Mouse (Mus musculus) olfactory bulb, adult 2 months (tissue): Measurements from ENCODE around the gene Slc5a10. TPM values are rescaled to one million over a fixed set of nuclear protein-coding genes. Genes with fewer than 3 reads are reported as not detected.

Experiments used
- H3K27ac ChIP-seq: fragments of 200-500 bp; 2 replicates; pipeline ENCODE4 v1.5.1; 2012; ENCODE audit warnings: low read depth, low read length; ENCODE audit not compliant: insufficient read depth
- H3K4me1 ChIP-seq: fragments of 200-500 bp; 2 replicates; pipeline ENCODE4 v1.6.1; 2012; ENCODE audit warnings: low read length; ENCODE audit not compliant: control insufficient read depth, insufficient read depth
- H3K4me3 ChIP-seq: fragments of 200-500 bp; 2 replicates; pipeline ENCODE4 v1.5.1; 2012; ENCODE audit warnings: mild to moderate bottlenecking, low read depth, low read length, moderate library complexity; ENCODE audit not compliant: insufficient read depth
- CTCF ChIP-seq: fragments of 200-500 bp; IDR thresholded peaks from 2 replicates; pipeline ENCODE4 v1.5.1; 2012; ENCODE audit warnings: low read depth, mild to moderate bottlenecking, low read length, moderate library complexity; ENCODE audit not compliant: insufficient read depth
- POLR2A ChIP-seq: fragments of 200-500 bp; IDR thresholded peaks from 2 replicates; pipeline ENCODE4 v1.6.1; 2012; ENCODE audit warnings: mild to moderate bottlenecking, low read depth, low read length, moderate library complexity; ENCODE audit not compliant: insufficient read depth
- WGBS: fragments of 180-500 bp; shearing (Covaris S2); methylation state at CpG from one replicate; pipeline ENCODE4 v1.1.7; 2018; 5-methylcytosine and 5-hydroxymethylcytosine counted together
- polyA plus RNA-seq: library from polyadenylated mRNA; stranded (reverse); fragments of >200 nt; gene quantifications from 2 replicates; pipeline ENCODE4 v1.2.4, GENCODE M21; 2012; ENCODE audit warnings: low replicate concordance; ENCODE audit not compliant: missing spikeins, insufficient read depth, insufficient read length

The Slc5a10 gene
- polyA plus RNA-seq, 1 experiment = not detected

DNA sequence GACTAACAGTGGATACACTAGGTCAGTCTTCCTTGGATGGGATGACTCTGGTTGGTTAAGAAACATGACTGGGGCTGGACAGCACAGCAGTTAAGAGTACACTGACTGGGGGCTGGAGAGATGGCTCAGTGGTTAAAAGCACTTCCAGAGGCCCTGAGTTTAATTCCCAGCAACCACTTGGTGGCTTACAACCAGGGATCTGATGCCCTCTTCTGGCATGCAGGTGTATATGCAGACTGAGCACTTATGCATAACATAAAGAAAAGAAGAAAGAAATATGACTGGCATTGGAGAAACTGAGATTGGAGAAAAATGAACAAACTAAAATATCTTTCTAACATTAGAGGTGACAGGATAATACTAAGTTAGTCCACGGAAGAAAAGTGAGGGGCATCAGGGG lies 19.9 kb upstream of the Slc5a10 start:
- WGBS = 100% methylated on average over 1 of the region's 1 CpGs
- TF ChIP-seq POLR2A = no peak
- no peak for TF ChIP-seq CTCF
- no peak overlapping the region for H3K27ac ChIP-seq

DNA sequence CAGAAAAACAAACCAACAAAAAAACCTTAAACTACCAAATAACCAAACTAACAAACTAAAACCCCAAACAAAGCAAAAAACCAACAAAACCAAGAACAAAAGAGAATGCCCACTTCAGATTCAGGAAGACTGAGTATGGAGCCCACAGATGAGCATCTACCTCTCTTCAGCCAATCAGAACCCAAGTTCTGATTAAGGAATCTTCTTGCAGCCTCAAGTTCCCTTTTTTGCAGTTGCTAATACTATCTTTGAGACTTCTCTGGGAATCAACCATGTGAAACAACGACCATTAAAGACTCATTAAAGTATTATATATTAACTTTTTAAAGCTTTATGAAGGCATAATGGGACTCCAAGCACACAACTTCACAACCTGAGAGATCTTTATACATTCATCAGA lies 16.7 kb upstream of the Slc5a10 start:
- Histone ChIP-seq H3K4me1 (no peaks in the 10 kb centered on the region), H3K4me3 (no peak overlapping the region), H3K27ac (no peak overlapping the region)
- TF ChIP-seq POLR2A = no peak
- WGBS = 78% methylated on average over 1 of the region's 1 CpGs

More for the DNA sequence above, 19.9 kb upstream of the Slc5a10 start:
- Histone ChIP-seq H3K4me3 (no peak overlapping the region), H3K4me1 (no peaks in the 10 kb centered on the region)

DNA sequence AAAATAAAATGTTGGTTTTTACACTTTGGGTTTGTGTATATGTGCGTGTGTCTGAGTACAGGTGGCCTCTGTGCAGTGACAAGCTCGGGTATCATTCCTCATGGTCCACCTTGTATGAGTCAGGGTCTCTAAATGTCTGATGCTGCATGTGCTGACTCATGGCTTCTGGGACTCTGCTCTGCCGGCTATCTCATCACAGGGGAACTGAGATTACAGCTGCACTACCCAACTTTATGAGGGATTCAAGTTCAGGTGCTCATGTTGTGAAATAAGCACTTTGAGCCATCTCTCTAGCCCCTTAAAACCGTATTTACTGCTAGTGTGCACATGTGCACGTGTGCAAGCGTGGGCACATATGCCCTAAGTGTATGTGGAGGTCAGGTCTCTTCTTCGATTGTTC lies 12.0 kb upstream of the Slc5a10 start:
- Histone ChIP-seq H3K4me1 (no peaks in the 10 kb centered on the region), H3K27ac (no peak overlapping the region), H3K4me3 (no peak overlapping the region)
- 83% methylated on average over 7 of the region's 7 CpGs for WGBS
- TF ChIP-seq CTCF (no peak), POLR2A (no peak)

- no peak overlapping the region for H3K27ac ChIP-seq
- 41% methylated on average over 2 of the region's 2 CpGs for WGBS
Observed at GRCm38 (mm10) chr11:61728037-61728436, 7.4 kb upstream of the Slc5a10 start.

GRCm38 (mm10) chr11:61722077-61722476 lies 1.5 kb upstream of the Slc5a10 start:
- no peak for TF ChIP-seq POLR2A
- TF ChIP-seq CTCF = no peak
- no peaks in the 10 kb centered on the region for H3K4me1 ChIP-seq
- WGBS = 86% methylated on average over 5 of the region's 5 CpGs
- no peak overlapping the region for H3K4me3 ChIP-seq
- H3K27ac ChIP-seq = no peak overlapping the region

More at GRCm38 (mm10) chr11:61728037-61728436, 7.4 kb upstream of the Slc5a10 start:
- H3K4me1 ChIP-seq = no peaks in the 10 kb centered on the region
- H3K4me3 ChIP-seq = no peak overlapping the region
- no peak for TF ChIP-seq CTCF
- no peak for TF ChIP-seq POLR2A

GRCm38 (mm10) chr11:61719826-61720225 lies 800 bp downstream of the Slc5a10 start:
- Histone ChIP-seq H3K4me3 (no peak overlapping the region), H3K27ac (no peak overlapping the region), H3K4me1 (no peaks in the 10 kb centered on the region)
- 76% methylated on average over 8 of the region's 8 CpGs for WGBS
- no peak for TF ChIP-seq CTCF
- TF ChIP-seq POLR2A = no peak

DNA sequence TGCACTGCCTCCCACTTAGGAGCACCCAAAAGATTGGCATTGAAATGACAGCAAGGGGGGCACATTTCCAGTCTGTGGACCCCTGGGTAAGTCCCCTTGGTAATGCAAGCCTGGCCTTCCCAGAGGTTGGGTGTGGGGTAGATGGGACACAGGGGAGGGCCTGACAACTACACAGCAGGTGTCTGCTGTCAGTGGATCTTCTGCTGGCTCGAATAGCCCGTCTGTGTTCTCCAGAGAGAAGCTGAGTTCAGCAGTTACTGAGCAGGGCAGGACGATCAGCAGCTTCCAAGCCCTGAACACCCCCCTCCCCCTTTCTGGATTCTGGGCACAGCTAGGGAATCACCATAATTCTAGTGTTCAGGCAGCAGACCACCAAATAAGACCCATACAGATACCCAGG lies 1.2 kb downstream of the Slc5a10 start:
- Histone ChIP-seq H3K27ac (no peak overlapping the region), H3K4me1 (peaks cover 1% of the 10 kb centered on the region; the same call in 1 of the 2 replicates), H3K4me3 (no peak overlapping the region)
- TF ChIP-seq CTCF (no peak), POLR2A (no peak)
- WGBS = 77% methylated on average over 3 of the region's 3 CpGs

DNA sequence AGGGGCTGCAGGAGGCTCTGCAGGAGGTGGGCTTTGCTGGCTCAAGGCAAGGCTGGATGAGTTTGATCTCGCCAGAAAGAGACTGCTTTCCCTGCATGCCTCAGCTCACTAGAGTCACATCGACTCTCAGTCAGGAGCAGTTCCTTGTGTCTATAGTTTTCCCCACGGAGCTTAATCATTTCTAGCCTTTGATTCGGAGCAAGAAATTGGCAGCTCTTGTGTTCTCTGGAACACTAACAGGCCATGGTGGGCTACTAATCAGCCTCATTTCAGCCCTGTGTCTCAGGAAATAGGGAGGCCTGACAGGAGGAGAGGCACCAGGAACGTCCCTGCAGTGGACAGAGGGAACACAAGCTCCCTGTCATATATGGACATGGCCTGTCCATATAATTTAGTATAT lies 2.6 kb downstream of the Slc5a10 start:
- TF ChIP-seq CTCF (no peak), POLR2A (no peak)
- Histone ChIP-seq H3K27ac (no peak overlapping the region), H3K4me1 (peaks cover 9% of the 10 kb centered on the region), H3K4me3 (no peak overlapping the region)
- WGBS = 51% methylated on average over 5 of the region's 5 CpGs

DNA sequence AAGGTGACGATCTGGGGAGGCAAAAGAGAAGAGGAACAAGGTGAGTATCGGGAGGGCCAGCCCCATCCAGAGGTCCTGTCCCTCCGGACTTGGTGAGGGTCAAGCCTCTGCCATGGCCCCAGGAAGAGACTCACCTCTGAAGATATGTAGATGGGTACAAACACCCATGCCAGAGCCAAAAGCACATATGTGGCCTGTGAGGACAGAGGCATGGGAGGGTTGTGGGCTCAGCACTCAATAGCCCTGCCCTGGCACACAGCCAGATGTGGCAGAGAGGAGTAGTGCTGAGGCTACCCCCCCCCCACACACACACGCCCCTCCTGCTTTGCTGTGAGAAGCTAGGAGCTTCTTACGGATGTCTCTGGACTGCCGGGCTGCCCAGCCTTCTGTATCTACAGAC lies 5.5 kb downstream of the Slc5a10 start:
- Histone ChIP-seq H3K4me1 (peaks cover 11% of the 10 kb centered on the region), H3K27ac (no peak overlapping the region), H3K4me3 (no peak overlapping the region)
- WGBS = 59% methylated on average over 6 of the region's 6 CpGs
- TF ChIP-seq POLR2A (no peak), CTCF (no peak)
